Mouse (Mus musculus) CH12.LX (cell line): ENCODE results near the gene Swt1.

ENCODE experiments used
- CTCF ChIP-seq, 2 experiments: IDR thresholded peaks in 1 of 2; conservative IDR thresholded peaks in 1 of 2; 2 replicates each; pipeline ENCODE4 v1.5.1; 2011 to 2012; ENCODE audit warnings: low read depth in 2 of 2, low read length in 2 of 2, improper control_type of control experiment in 1 of 2, inconsistent platforms in 1 of 2, mild to moderate bottlenecking in 1 of 2, moderate library complexity in 1 of 2
- E2F4 ChIP-seq: IDR thresholded peaks from 2 replicates; pipeline ENCODE4 v1.6.1; 2011; ENCODE audit warnings: low read depth, low read length, improper control_type of control experiment; ENCODE audit not compliant: insufficient replicate concordance
- POLR2A ChIP-seq: IDR thresholded peaks from 2 replicates; pipeline ENCODE4 v1.6.1; 2011; ENCODE audit warnings: low read depth, mild to moderate bottlenecking, improper control_type of control experiment, low read length
- SIN3A ChIP-seq: IDR thresholded peaks from 2 replicates; pipeline ENCODE4 v1.6.1; 2012; ENCODE audit warnings: low read length, improper control_type of control experiment, inconsistent platforms

- TF ChIP-seq SIN3A (no peak; the same call in 1 of the 2 replicates), POLR2A (no peak), E2F4 (no peak), CTCF (conservative IDR thresholded peaks at IDR 0.05 in 1 of 2, IDR thresholded peaks at IDR 0.05 in 1 of 2; ENCODE audit: low read depth in 2 of 2, low read length in 2 of 2) (no peak)
Observed at GRCm38 (mm10) chr1:151342968-151343367, 85.3 kb downstream of the Swt1 start.
